Mouse (Mus musculus): ENCODE results near the gene Rbfox3. TPM values are rescaled to one million over a fixed set of nuclear protein-coding genes. Genes with fewer than 3 reads are reported as not detected.

Gene Rbfox3
- polyA plus RNA-seq, 1 experiment from 2014 or later = 0.97 TPM

DNA sequence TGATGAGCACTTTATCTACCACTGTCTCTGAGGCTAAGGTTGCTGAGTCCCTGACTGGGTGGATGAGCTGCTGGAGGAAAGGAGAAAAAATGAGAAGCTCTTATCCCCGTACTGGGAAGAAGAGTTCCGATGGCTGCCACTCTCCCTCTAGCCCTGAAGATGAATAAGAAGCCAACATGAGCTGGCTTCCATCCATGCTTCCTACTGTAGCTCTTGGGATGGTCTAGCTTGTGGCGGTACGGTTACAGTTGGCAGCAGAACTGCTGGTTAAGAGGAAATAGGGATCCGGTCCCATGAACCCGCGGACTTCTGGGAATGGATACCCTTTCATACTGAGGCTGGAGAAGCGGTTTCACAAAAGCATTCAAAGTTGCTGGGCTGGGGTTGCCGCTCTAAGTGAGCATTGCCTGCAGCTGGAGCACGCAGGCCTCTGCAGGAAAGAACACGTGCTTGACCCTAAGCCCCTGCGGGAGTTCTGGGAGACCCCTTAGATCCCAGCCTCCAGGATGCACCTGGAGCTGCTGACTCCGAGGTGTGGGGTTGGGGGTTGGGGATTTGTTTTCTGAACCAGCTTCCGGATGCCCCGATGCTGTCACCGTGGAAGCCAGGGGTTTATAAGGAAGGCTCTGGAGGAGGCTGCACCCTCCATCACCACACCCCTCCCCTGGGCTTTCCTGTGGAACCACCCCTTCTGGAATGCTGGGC, 215.0 kb downstream of the Rbfox3 start:
- Histone ChIP-seq H3K27ac (ENCODE audit: low read length) (no peak overlapping the region), H3K9me3 (ENCODE audit: low read length) (no peaks in the 10 kb centered on the region), H3K9ac (replicated peaks; ENCODE audit: low read depth) (no peak overlapping the region), H3K4me3 (ENCODE audit: low read depth, low read length) (no peak overlapping the region), H3K4me2 (replicated peaks; ENCODE audit: low read depth, low read length) (no peak overlapping the region), H3K36me3 (ENCODE audit: insufficient read depth, low read length) (no peaks in the 10 kb centered on the region), H3K4me1 (ENCODE audit: insufficient read depth, low read depth, low read length) (no peaks in the 10 kb centered on the region), H3K27me3 (replicated peaks; ENCODE audit: insufficient read depth, low read length) (no peaks in the 10 kb centered on the region)
- 46% methylated on average over 16 of the region's 16 CpGs for whole genome bisulfite sequencing
- TF ChIP-seq EP300 (IDR thresholded peaks at IDR 0.05) = no peak
- no peak for TF ChIP-seq CTCF (IDR thresholded peaks at IDR 0.05)
- no peak for DNase-seq (ENCODE audit: low spot score)
- ATAC-seq = no peak

DNA sequence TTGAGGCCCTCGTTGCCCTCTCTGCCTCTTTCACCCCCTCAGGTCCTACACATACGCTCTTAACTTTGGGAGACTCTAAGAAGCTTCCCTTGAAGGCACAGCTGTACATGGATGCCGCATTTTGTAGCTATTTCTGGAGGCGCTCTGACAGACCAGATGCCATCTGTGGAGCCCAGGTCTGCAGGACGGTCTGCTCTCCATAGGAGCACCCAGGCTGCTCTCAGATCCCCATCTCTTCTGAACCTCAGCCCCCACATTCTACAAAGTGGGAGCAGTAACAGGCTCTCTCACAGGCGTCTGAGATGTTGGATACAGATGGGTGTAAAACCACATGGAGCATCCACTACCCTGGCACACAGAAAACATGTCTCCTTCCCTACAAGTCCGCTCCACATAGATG, 218.1 kb downstream of the Rbfox3 start:
- H3K9ac ChIP-seq (replicated peaks; ENCODE audit: low read depth) = no peak overlapping the region
- no peak overlapping the region for H3K27ac ChIP-seq (ENCODE audit: low read length)
- no peak for TF ChIP-seq CTCF (IDR thresholded peaks at IDR 0.05)
- TF ChIP-seq EP300 (IDR thresholded peaks at IDR 0.05) = no peak
- H3K4me3 ChIP-seq (ENCODE audit: low read depth, low read length) = no peak overlapping the region
- DNase-seq (ENCODE audit: low spot score) (no peak), ATAC-seq (no peak)
- no peaks in the 10 kb centered on the region for H3K4me1 ChIP-seq (ENCODE audit: insufficient read depth, low read depth, low read length)
- WGBS = 79% methylated on average over 7 of the region's 7 CpGs
- no peaks in the 10 kb centered on the region for H3K27me3 ChIP-seq (replicated peaks; ENCODE audit: insufficient read depth, low read length)
- H3K36me3 ChIP-seq (ENCODE audit: insufficient read depth, low read length) = no peaks in the 10 kb centered on the region
- no peak overlapping the region for H3K4me2 ChIP-seq (replicated peaks; ENCODE audit: low read depth, low read length)
- no peaks in the 10 kb centered on the region for H3K9me3 ChIP-seq (ENCODE audit: low read length)

DNA sequence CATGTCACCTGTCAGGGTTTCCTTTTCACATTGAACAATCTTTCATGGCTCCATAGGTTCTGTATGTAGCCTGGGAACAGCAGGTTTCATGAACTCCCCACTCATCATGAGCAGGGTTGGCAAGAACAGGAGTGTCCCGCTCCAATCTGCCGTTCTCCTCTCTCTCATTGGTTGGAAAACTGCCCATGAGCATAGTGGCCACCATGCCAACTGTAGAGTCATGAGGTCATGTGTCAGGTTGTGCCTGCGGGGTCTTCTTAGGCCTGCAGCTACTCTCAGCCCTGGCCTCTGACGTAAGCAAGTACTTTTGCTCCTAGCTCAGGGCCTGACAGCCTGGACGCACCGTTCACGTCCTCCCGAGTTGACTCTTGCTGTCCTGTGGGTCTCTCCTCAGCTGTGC, 221.1 kb downstream of the Rbfox3 start:
- Histone ChIP-seq H3K27ac (ENCODE audit: low read length) (no peak overlapping the region), H3K9ac (replicated peaks; ENCODE audit: low read depth) (no peak overlapping the region), H3K4me2 (replicated peaks; ENCODE audit: low read depth, low read length) (no peak overlapping the region), H3K4me1 (ENCODE audit: insufficient read depth, low read depth, low read length) (no peaks in the 10 kb centered on the region), H3K9me3 (ENCODE audit: low read length) (no peaks in the 10 kb centered on the region), H3K27me3 (replicated peaks; ENCODE audit: insufficient read depth, low read length) (no peaks in the 10 kb centered on the region), H3K4me3 (ENCODE audit: low read depth, low read length) (no peak overlapping the region), H3K36me3 (ENCODE audit: insufficient read depth, low read length) (no peaks in the 10 kb centered on the region)
- ATAC-seq (no peak), DNase-seq (ENCODE audit: low spot score) (no peak)
- TF ChIP-seq CTCF (IDR thresholded peaks at IDR 0.05) (no peak), EP300 (IDR thresholded peaks at IDR 0.05) (no peak)
- WGBS = 82% methylated on average over 8 of the region's 8 CpGs

DNA sequence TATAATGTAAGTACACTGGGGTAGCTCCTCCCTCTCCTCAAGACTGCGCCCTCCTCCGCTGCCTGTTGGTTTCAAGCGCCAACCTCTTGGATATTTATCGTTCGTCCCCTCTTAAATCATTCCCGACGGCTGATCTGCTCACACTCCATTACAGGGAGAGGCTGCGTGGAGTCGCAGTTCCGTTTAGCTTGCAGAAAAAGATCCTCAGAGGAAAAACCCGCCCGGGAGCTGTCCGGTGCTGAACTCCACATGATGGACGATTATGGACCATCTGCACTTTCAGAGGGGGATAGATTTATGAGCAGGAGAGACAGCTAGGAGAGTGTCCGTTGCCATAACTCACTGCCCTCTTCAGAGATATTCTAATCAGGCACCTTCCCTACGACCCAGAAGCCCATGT, 226.0 kb downstream of the Rbfox3 start:
- WGBS = 4% methylated on average over 16 of the region's 16 CpGs
- ATAC-seq = no peak
- Histone ChIP-seq H3K4me2 (replicated peaks; ENCODE audit: low read depth, low read length) (no peak overlapping the region), H3K27me3 (replicated peaks; ENCODE audit: insufficient read depth, low read length) (no peaks in the 10 kb centered on the region), H3K4me3 (ENCODE audit: low read depth, low read length) (no peak overlapping the region), H3K36me3 (ENCODE audit: insufficient read depth, low read length) (no peaks in the 10 kb centered on the region), H3K27ac (ENCODE audit: low read length) (no peak overlapping the region), H3K9ac (replicated peaks; ENCODE audit: low read depth) (no peak overlapping the region), H3K9me3 (ENCODE audit: low read length) (no peaks in the 10 kb centered on the region), H3K4me1 (ENCODE audit: insufficient read depth, low read depth, low read length) (no peaks in the 10 kb centered on the region)
- no peak for TF ChIP-seq CTCF (IDR thresholded peaks at IDR 0.05)
- TF ChIP-seq EP300 (IDR thresholded peaks at IDR 0.05) = no peak
- DNase-seq (ENCODE audit: low spot score) = peak; percentile 33

GRCm38 (mm10) chr11:118684665-118685064, 226.7 kb downstream of the Rbfox3 start:
- TF ChIP-seq EP300 (IDR thresholded peaks at IDR 0.05) = no peak
- TF ChIP-seq CTCF (IDR thresholded peaks at IDR 0.05) = no peak
- Histone ChIP-seq H3K36me3 (ENCODE audit: insufficient read depth, low read length) (no peaks in the 10 kb centered on the region), H3K27ac (ENCODE audit: low read length) (no peak overlapping the region), H3K4me1 (ENCODE audit: insufficient read depth, low read depth, low read length) (no peaks in the 10 kb centered on the region), H3K4me2 (replicated peaks; ENCODE audit: low read depth, low read length) (no peak overlapping the region), H3K9me3 (ENCODE audit: low read length) (no peaks in the 10 kb centered on the region), H3K27me3 (replicated peaks; ENCODE audit: insufficient read depth, low read length) (no peaks in the 10 kb centered on the region), H3K4me3 (ENCODE audit: low read depth, low read length) (no peak overlapping the region), H3K9ac (replicated peaks; ENCODE audit: low read depth) (no peak overlapping the region)
- ATAC-seq = no peak
- 72% methylated on average over 4 of the region's 4 CpGs for WGBS
- DNase-seq (ENCODE audit: low spot score) = no peak

- Histone ChIP-seq H3K9ac (replicated peaks; ENCODE audit: low read depth) (no peak overlapping the region), H3K27me3 (replicated peaks; ENCODE audit: insufficient read depth, low read length) (no peaks in the 10 kb centered on the region), H3K9me3 (ENCODE audit: low read length) (no peaks in the 10 kb centered on the region), H3K4me1 (ENCODE audit: insufficient read depth, low read depth, low read length) (no peaks in the 10 kb centered on the region), H3K27ac (ENCODE audit: low read length) (no peak overlapping the region), H3K4me2 (replicated peaks; ENCODE audit: low read depth, low read length) (no peak overlapping the region), H3K4me3 (ENCODE audit: low read depth, low read length) (no peak overlapping the region), H3K36me3 (ENCODE audit: insufficient read depth, low read length) (no peaks in the 10 kb centered on the region)
- no peak for TF ChIP-seq CTCF (IDR thresholded peaks at IDR 0.05)
- TF ChIP-seq EP300 (IDR thresholded peaks at IDR 0.05) = no peak
- ATAC-seq = no peak
- WGBS = 74% methylated on average over 10 of the region's 10 CpGs
- no peak for DNase-seq (ENCODE audit: low spot score)
These were observed 230.7 kb downstream of the Rbfox3 start for GRCm38 (mm10) chr11:118680699-118681098.

Measured in lung, postnatal 0 days (tissue).